Mouse (Mus musculus): ENCODE data around the gene Vps18. TPM values are rescaled to one million over a fixed set of nuclear protein-coding genes. Genes with fewer than 3 reads are reported as not detected.

Vps18 gene
- polyA plus RNA-seq, 1 experiment from 2014 or later: 8.5 TPM

DNA sequence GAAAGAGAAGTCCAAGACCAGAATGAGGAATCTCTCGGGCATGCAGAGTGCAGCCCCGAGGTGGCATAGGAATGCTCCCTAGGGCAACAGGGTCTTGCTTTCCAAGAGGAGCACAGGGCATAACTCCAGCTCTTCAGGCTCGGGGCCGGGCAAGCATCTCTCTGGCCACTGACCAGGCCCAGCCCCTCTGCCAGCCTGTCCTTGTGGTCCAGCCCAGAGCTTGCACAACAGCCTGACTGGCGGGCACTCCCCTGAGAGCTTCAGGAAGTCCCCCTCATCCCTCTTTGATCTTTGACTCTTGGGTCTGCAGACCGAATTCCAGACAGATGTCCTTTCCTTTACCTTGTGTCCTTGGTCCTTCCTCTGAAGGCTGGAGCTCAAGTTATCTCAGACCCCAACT is 14.3 kb downstream of the Vps18 start:
- WGBS: 74% methylated on average over 6 of the region's 6 CpGs
- Histone ChIP-seq H3K9ac (ENCODE audit: low read depth, low read length) (no peak overlapping the region), H3K4me2 (replicated peaks; ENCODE audit: low read depth, low read length) (no peak overlapping the region), H3K36me3 (ENCODE audit: control insufficient read depth, insufficient read depth, low read length) (no peaks in the 10 kb centered on the region), H3K9me3 (ENCODE audit: control insufficient read depth, low read length) (no peaks in the 10 kb centered on the region), H3K27me3 (ENCODE audit: control insufficient read depth, insufficient read depth, low read length) (no peaks in the 10 kb centered on the region; the same call in 1 of the 2 replicates), H3K4me3 (ENCODE audit: low read depth, low read length) (no peak overlapping the region), H3K27ac (ENCODE audit: low read depth, low read length) (no peak overlapping the region), H3K4me1 (replicated peaks; ENCODE audit: control insufficient read depth, insufficient read depth, low read length) (0 out of 2 replicates have a peak, but pooled peaks cover 9% of the 10 kb centered on the region)
- no peak for DNase-seq (ENCODE audit: low spot score)
- ATAC-seq (ENCODE audit: low FRiP score): no peak

DNA sequence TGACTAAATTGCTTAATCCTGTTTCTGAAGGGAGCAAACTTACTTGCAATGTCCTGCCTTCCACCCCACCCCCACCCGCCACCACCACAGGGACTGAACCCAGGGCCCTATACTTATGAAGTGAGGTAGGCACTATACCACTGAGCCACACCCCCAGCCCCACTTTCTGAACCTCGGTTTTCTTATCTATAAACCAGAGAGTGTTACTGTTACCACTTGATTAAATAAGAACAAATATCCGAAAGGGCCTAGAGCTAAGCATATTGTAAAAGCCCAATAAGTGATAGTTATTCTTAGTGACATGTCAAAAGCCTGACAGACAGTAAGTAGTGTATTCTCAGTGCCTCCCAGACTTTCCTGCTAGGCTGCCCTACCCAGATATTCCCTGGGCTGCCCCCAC is 15.9 kb downstream of the Vps18 start:
- Histone ChIP-seq H3K27ac (ENCODE audit: low read depth, low read length) (0 out of 2 replicates have a peak overlapping the region, but pooled peaks have one; percentile 10), H3K27me3 (ENCODE audit: control insufficient read depth, insufficient read depth, low read length) (no peaks in the 10 kb centered on the region; the same call in 1 of the 2 replicates), H3K4me2 (replicated peaks; ENCODE audit: low read depth, low read length) (no peak overlapping the region), H3K9ac (ENCODE audit: low read depth, low read length) (no peak overlapping the region), H3K4me1 (replicated peaks; ENCODE audit: control insufficient read depth, insufficient read depth, low read length) (0 out of 2 replicates have a peak, but pooled peaks cover 9% of the 10 kb centered on the region), H3K9me3 (ENCODE audit: control insufficient read depth, low read length) (no peaks in the 10 kb centered on the region), H3K36me3 (ENCODE audit: control insufficient read depth, insufficient read depth, low read length) (no peaks in the 10 kb centered on the region), H3K4me3 (ENCODE audit: low read depth, low read length) (no peak overlapping the region)
- DNase-seq (ENCODE audit: low spot score) (no peak), ATAC-seq (ENCODE audit: low FRiP score) (no peak)
- 63% methylated on average over 3 of the region's 3 CpGs for WGBS

DNA sequence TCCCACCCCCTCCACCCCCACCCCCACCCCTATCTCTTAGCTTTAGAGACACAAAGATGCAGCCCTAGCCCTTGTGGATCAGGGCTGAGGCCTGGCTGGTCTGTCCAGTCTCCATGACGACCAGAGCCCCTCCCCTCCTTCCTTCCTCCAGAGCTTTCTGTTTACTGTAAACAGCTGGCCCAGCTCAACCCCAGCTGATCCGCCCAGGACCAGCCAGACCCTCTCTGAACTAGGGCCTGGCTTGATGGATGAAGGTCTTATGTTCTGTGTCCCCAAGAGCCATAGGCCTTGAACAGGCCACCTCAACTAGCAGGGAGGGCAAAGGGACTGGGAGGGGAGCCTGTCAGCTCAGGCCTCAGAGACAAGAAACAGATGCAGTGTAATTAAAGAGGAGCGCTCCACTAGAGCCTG is 16.3 kb downstream of the Vps18 start:
- Histone ChIP-seq H3K9ac (ENCODE audit: low read depth, low read length) (no peak overlapping the region), H3K4me1 (replicated peaks; ENCODE audit: control insufficient read depth, insufficient read depth, low read length) (0 out of 2 replicates have a peak, but pooled peaks cover 9% of the 10 kb centered on the region), H3K4me2 (replicated peaks; ENCODE audit: low read depth, low read length) (no peak overlapping the region)

DNA sequence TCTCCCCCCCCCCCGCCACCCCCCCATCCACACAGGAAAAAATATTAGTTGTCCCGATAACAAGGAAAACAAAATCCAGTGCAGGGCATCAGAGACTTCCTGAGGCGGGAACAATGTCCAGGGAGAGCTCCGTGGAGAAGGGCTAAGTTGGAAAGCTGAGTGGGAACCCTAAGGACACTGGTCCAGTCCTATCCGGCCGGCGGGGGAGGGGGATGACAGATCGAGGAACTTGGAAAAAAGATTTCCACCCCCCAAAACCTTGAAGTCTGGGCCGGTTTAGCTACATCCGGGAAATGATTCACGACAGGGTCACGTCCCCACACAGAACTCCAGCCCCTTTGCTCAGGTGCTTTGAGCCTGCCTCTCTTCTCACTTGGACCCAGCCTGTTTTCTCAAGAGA is 23.0 kb downstream of the Vps18 start:
- H3K9ac ChIP-seq (ENCODE audit: low read depth, low read length): no peak overlapping the region
- DNase-seq (ENCODE audit: low spot score) (no peak), ATAC-seq (ENCODE audit: low FRiP score) (no peak)
- H3K36me3 ChIP-seq (ENCODE audit: control insufficient read depth, insufficient read depth, low read length): no peaks in the 10 kb centered on the region
- no peak overlapping the region for H3K4me3 ChIP-seq (ENCODE audit: low read depth, low read length)
- 50% methylated on average over 12 of the region's 12 CpGs for WGBS
- H3K27me3 ChIP-seq (ENCODE audit: control insufficient read depth, insufficient read depth, low read length): peaks cover 3% of the 10 kb centered on the region; the same call in 1 of the 2 replicates
- no peaks in the 10 kb centered on the region for H3K9me3 ChIP-seq (ENCODE audit: control insufficient read depth, low read length)
- H3K4me1 ChIP-seq (replicated peaks; ENCODE audit: control insufficient read depth, insufficient read depth, low read length): no peaks in the 10 kb centered on the region; the same call in 1 of the 2 replicates
- H3K27ac ChIP-seq (ENCODE audit: low read depth, low read length): no peak overlapping the region
- no peak overlapping the region for H3K4me2 ChIP-seq (replicated peaks; ENCODE audit: low read depth, low read length)

More for the DNA sequence above, 16.3 kb downstream of the Vps18 start:
- H3K4me3 ChIP-seq (ENCODE audit: low read depth, low read length): no peak overlapping the region
- H3K9me3 ChIP-seq (ENCODE audit: control insufficient read depth, low read length): no peaks in the 10 kb centered on the region
- DNase-seq (ENCODE audit: low spot score) (peak; percentile 53), ATAC-seq (ENCODE audit: low FRiP score) (peak; percentile 58)
- H3K27me3 ChIP-seq (ENCODE audit: control insufficient read depth, insufficient read depth, low read length): no peaks in the 10 kb centered on the region; the same call in 1 of the 2 replicates
- 0 out of 2 replicates have a peak overlapping the region, but pooled peaks have one; percentile 10 for H3K27ac ChIP-seq (ENCODE audit: low read depth, low read length)
- 13% methylated on average over 3 of the region's 3 CpGs for WGBS
- H3K36me3 ChIP-seq (ENCODE audit: control insufficient read depth, insufficient read depth, low read length): no peaks in the 10 kb centered on the region

DNA sequence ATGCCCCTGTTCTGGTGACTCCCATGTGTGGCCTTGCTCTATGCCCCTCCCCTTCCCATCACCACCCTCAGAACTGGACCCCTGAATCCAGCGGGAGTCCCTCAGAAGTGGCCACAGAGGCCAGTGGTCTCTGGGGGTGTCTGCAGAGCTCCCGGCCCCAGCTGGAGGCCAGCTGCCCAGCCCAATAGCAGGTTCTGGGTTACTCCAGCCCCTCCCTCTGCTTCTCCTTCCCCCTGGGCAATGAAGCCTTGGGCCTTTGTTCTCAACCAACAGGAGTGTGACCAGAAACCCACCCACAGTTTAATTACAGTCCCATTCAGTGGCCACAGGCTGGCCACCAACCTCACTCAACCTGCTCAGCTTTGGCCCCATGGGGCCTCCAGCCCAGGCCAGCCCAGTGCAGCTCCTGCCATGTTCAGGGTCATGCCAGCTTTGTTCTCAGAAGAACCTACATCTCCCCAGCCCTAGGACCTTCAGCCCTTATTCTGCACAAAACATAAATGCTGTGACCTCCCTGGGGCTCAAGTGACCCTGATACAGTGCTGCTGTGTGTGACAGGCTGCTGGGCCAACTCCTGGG is 23.9 kb downstream of the Vps18 start:
- H3K4me2 ChIP-seq (replicated peaks; ENCODE audit: low read depth, low read length): no peak overlapping the region
- peaks cover 4% of the 10 kb centered on the region; the same call in 1 of the 2 replicates for H3K27me3 ChIP-seq (ENCODE audit: control insufficient read depth, insufficient read depth, low read length)
- DNase-seq (ENCODE audit: low spot score) (no peak), ATAC-seq (ENCODE audit: low FRiP score) (peak; percentile 67)
- H3K36me3 ChIP-seq (ENCODE audit: control insufficient read depth, insufficient read depth, low read length): no peaks in the 10 kb centered on the region
- 34% methylated on average over 2 of the region's 2 CpGs for WGBS
- H3K4me1 ChIP-seq (replicated peaks; ENCODE audit: control insufficient read depth, insufficient read depth, low read length): no peaks in the 10 kb centered on the region; the same call in 1 of the 2 replicates
- no peak overlapping the region for H3K27ac ChIP-seq (ENCODE audit: low read depth, low read length)
- no peak overlapping the region for H3K9ac ChIP-seq (ENCODE audit: low read depth, low read length)
- H3K4me3 ChIP-seq (ENCODE audit: low read depth, low read length): no peak overlapping the region
- no peaks in the 10 kb centered on the region for H3K9me3 ChIP-seq (ENCODE audit: control insufficient read depth, low read length)

DNA sequence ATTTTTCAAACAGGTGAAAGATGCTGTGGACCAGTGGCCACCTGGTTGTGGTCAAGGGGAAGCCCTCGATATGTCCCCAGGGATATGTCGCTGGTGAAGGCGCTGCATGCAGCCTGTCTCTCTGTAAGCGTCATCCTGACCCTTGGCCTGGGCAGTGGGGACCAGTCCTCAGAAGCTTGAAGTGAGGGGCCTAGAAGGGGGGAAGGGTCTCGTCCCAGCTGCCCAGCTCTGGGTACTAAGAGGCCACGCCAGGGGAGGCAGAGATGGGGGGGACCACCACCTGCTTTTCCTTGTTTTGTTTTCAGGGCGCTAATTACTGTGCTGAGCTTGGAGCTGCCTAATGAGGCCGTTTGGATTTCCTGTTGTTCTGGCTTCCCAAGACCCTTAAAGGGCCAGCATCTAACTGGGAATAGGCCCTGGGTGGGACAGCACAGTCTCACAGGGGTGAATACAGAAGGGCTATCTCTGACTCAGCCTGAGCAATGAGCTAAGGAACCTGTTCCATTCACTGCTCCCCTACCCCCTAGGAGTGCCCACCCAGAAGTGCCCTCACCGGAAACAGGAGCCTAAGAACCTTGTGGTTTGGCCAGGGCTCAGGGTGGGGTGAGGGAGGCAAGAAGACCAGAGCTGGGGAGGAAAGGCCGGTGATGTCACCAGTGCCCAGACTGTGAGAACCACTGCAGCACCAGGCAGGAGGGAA is 25.4 kb downstream of the Vps18 start:
- no peaks in the 10 kb centered on the region for H3K9me3 ChIP-seq (ENCODE audit: control insufficient read depth, low read length)
- no peaks in the 10 kb centered on the region for H3K36me3 ChIP-seq (ENCODE audit: control insufficient read depth, insufficient read depth, low read length)
- no peak overlapping the region for H3K27ac ChIP-seq (ENCODE audit: low read depth, low read length)
- H3K9ac ChIP-seq (ENCODE audit: low read depth, low read length): no peak overlapping the region
- 31% methylated on average over 10 of the region's 10 CpGs for WGBS
- H3K4me3 ChIP-seq (ENCODE audit: low read depth, low read length): no peak overlapping the region
- no peak for DNase-seq (ENCODE audit: low spot score)
- no peaks in the 10 kb centered on the region; the same call in 1 of the 2 replicates for H3K4me1 ChIP-seq (replicated peaks; ENCODE audit: control insufficient read depth, insufficient read depth, low read length)
- peaks cover 13% of the 10 kb centered on the region; the same call in 1 of the 2 replicates for H3K27me3 ChIP-seq (ENCODE audit: control insufficient read depth, insufficient read depth, low read length)
- ATAC-seq (ENCODE audit: low FRiP score): no peak
- no peak overlapping the region for H3K4me2 ChIP-seq (replicated peaks; ENCODE audit: low read depth, low read length)

DNA sequence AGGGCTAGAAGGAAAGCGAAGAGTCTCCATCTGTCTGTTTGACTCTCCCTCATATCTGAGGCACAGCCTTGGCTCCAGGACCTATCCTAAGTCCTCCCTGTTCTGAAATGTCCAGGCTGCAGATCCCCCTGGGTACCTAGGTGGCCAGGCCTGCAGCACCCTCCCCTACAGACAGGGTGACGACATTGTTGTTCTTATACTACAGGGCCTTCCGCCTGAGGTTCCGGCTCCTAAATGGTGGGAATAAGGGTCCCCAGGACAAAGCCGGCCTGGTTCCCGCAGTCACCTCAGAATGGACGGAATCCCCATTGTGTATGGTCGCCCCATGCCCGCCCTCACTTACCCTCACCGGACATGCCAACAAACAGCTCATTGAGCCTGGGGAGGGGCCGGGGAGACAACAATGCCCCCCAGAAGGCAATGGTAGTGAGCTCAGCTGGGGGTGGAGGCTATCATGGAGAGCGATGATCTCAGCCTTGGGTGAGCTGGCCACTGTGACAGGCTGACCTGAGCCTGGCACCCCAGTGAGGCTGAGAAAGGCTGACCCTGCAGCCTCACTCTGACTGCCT is 26.3 kb downstream of the Vps18 start:
- DNase-seq (ENCODE audit: low spot score) (no peak), ATAC-seq (ENCODE audit: low FRiP score) (no peak)
- 73% methylated on average over 12 of the region's 12 CpGs for WGBS

DNA sequence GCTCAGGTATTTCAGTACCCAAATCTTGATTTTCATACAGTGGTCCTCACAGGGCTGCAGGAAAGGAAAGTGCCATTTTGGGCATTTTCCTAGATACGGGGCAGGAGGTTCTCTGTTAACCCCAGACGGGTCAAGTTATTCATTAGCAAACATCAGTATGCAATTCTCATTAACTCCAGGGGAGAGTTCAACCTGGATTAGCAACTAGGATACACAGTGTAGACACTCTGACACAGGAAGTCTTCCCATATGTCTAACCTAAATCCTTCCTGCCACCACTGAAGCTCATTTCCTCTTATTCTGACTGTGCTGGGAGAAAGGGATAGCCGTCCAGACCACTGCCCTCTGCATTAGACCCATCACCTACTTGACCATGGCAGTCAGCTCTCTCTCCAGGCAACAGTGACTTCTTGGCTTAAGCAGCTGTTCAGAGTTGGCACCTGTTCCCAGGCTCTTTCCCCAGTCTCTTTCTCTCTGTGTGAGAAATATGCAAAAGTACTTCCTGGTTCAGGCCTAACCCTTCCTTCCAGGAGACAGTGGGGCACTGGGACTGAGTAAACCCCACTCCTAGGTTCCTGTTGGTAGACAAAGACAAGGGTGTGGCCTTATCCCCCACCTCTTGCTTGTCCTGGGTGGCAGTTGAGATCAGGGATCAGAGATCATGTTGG is 29.6 kb downstream of the Vps18 start:
- no peak for DNase-seq (ENCODE audit: low spot score)
- WGBS: 71% methylated on average over 3 of the region's 3 CpGs
- Histone ChIP-seq H3K9me3 (ENCODE audit: control insufficient read depth, low read length) (no peaks in the 10 kb centered on the region), H3K27ac (ENCODE audit: low read depth, low read length) (no peak overlapping the region), H3K4me2 (replicated peaks; ENCODE audit: low read depth, low read length) (no peak overlapping the region), H3K27me3 (ENCODE audit: control insufficient read depth, insufficient read depth, low read length) (peaks cover 50% of the 10 kb centered on the region), H3K4me3 (ENCODE audit: low read depth, low read length) (no peak overlapping the region), H3K9ac (ENCODE audit: low read depth, low read length) (no peak overlapping the region), H3K4me1 (replicated peaks; ENCODE audit: control insufficient read depth, insufficient read depth, low read length) (peaks cover 8% of the 10 kb centered on the region), H3K36me3 (ENCODE audit: control insufficient read depth, insufficient read depth, low read length) (no peaks in the 10 kb centered on the region)
- ATAC-seq (ENCODE audit: low FRiP score): no peak

More for the DNA sequence above, 26.3 kb downstream of the Vps18 start:
- H3K36me3 ChIP-seq (ENCODE audit: control insufficient read depth, insufficient read depth, low read length): no peaks in the 10 kb centered on the region
- H3K4me2 ChIP-seq (replicated peaks; ENCODE audit: low read depth, low read length): no peak overlapping the region
- H3K4me3 ChIP-seq (ENCODE audit: low read depth, low read length): no peak overlapping the region
- no peaks in the 10 kb centered on the region; the same call in 1 of the 2 replicates for H3K4me1 ChIP-seq (replicated peaks; ENCODE audit: control insufficient read depth, insufficient read depth, low read length)
- H3K27me3 ChIP-seq (ENCODE audit: control insufficient read depth, insufficient read depth, low read length): peaks cover 18% of the 10 kb centered on the region; the same call in 1 of the 2 replicates
- H3K9me3 ChIP-seq (ENCODE audit: control insufficient read depth, low read length): no peaks in the 10 kb centered on the region
- H3K9ac ChIP-seq (ENCODE audit: low read depth, low read length): no peak overlapping the region
- no peak overlapping the region for H3K27ac ChIP-seq (ENCODE audit: low read depth, low read length)

Measured in hindbrain, embryonic 11.5 days (tissue).